Mouse (Mus musculus) heart, postnatal 0 days (tissue): ENCODE results near the gene Sned1.

ENCODE experiments used
- CTCF ChIP-seq: IDR thresholded peaks from 2 replicates; pipeline ENCODE4 v1.5.1; 2016; ENCODE audit warnings: antibody characterized with exemption, control low read depth, low read depth
- EP300 ChIP-seq: IDR thresholded peaks from 2 replicates; pipeline ENCODE4 v1.6.1; 2016; ENCODE audit warnings: antibody characterized with exemption, low read depth

GRCm38 (mm10) chr1:93347176-93347575 lies 111.5 kb downstream of the Sned1 start:
- no peak for TF ChIP-seq CTCF
- no peak for TF ChIP-seq EP300
